Mouse (Mus musculus): ENCODE results near the gene Pde7b.

- TF ChIP-seq CTCF (IDR thresholded peaks at IDR 0.05; ENCODE audit: insufficient read depth, low read depth, low read length), result no peak
- no peak for TF ChIP-seq POLR2A (IDR thresholded peaks at IDR 0.05; ENCODE audit: insufficient read depth, low read depth, low read length)
Measured at GRCm38 (mm10) chr10:20531921-20532320, 193.0 kb downstream of the Pde7b start.
